Mouse (Mus musculus): ENCODE measurements around the gene Fgfr2. TPM values are rescaled to one million over a fixed set of nuclear protein-coding genes. Genes with fewer than 3 reads are reported as not detected.
A peak's percentile ranks its signal among the peaks of the same experiment; 100 is the strongest.

Fgfr2 gene
- polyA plus RNA-seq, 1 experiment from 2014 or later = 34.1 TPM

GRCm38 (mm10) chr7:132768498-132769344, 354.4 kb downstream of the Fgfr2 start:
- H3K9me3 ChIP-seq (replicated peaks) = no peaks in the 10 kb centered on the region
- ATAC-seq (ENCODE audit: insufficient number of reproducible peaks, low FRiP score) = no peak

GRCm38 (mm10) chr7:132767999-132768370, 355.2 kb downstream of the Fgfr2 start:
- peaks cover 3% of the 10 kb centered on the region; the same call in 1 of the 2 replicates for H3K36me3 ChIP-seq
- no peak for ATAC-seq (ENCODE audit: insufficient number of reproducible peaks, low FRiP score)
- H3K9ac ChIP-seq = no peak overlapping the region
- H3K27ac ChIP-seq (ENCODE audit: poor library complexity, severe bottlenecking) = no peak overlapping the region
- H3K9me3 ChIP-seq (replicated peaks) = no peaks in the 10 kb centered on the region
- 82% methylated on average over 4 of the region's 4 CpGs for WGBS
- no peak overlapping the region for H3K4me2 ChIP-seq
- peaks cover 31% of the 10 kb centered on the region for H3K4me1 ChIP-seq (replicated peaks)
- no peaks in the 10 kb centered on the region for H3K27me3 ChIP-seq (replicated peaks)
- no peak overlapping the region for H3K4me3 ChIP-seq

More at GRCm38 (mm10) chr7:132768498-132769344, 354.4 kb downstream of the Fgfr2 start:
- Histone ChIP-seq H3K36me3 (peaks cover 3% of the 10 kb centered on the region; the same call in 1 of the 2 replicates), H3K27ac (ENCODE audit: poor library complexity, severe bottlenecking) (no peak overlapping the region), H3K4me3 (no peak overlapping the region), H3K27me3 (replicated peaks) (no peaks in the 10 kb centered on the region), H3K9ac (no peak overlapping the region), H3K4me2 (no peak overlapping the region), H3K4me1 (replicated peaks) (peaks cover 27% of the 10 kb centered on the region)
- 76% methylated on average over 12 of the region's 12 CpGs for WGBS

DNA sequence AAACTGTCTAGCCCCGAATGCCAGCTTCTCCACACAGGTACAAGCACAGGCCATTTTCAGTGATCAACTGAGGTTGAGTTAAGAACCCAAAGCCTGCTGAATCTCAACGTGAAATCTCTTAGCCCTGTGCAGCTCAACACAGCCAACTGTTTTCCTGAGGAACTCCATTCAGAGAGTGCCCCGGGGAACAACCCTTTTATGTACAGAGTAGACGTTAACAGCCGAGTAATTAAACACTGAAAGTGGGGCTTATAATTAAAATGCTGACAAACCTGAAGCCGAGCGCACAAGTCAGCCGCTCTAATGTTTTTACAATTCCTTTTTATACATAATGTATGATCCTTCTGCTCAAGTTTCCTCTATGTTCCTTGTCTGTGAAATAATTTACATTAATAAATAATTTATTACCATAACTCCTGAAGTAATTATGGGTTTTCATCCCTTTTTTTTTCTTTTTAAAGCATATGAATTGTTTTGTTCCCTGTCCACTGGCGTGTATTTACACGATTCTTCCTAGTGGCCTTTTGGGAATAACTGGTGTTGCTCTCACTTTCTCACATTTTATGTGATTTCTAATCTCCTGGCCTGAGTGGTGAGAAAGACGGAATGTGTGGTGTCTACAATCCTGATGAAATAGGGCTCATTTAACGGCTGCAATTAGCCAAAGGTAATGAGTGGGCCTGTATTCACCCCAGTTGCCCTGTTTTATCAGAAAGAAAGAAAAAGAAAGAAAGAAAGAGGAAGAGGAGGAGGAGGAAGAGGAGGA, 355.7 kb downstream of the Fgfr2 start:
- H3K4me2 ChIP-seq = no peak overlapping the region
- no peaks in the 10 kb centered on the region for H3K9me3 ChIP-seq (replicated peaks)
- H3K27ac ChIP-seq (ENCODE audit: poor library complexity, severe bottlenecking) = no peak overlapping the region
- no peak overlapping the region for H3K4me3 ChIP-seq
- H3K9ac ChIP-seq = no peak overlapping the region
- WGBS = 82% methylated on average over 12 of the region's 12 CpGs
- H3K36me3 ChIP-seq = peaks cover 3% of the 10 kb centered on the region; the same call in 1 of the 2 replicates
- H3K4me1 ChIP-seq (replicated peaks) = peaks cover 32% of the 10 kb centered on the region
- no peaks in the 10 kb centered on the region for H3K27me3 ChIP-seq (replicated peaks)
- ATAC-seq (ENCODE audit: insufficient number of reproducible peaks, low FRiP score) = no peak

GRCm38 (mm10) chr7:132766235-132766871, 356.8 kb downstream of the Fgfr2 start:
- H3K27ac ChIP-seq (ENCODE audit: poor library complexity, severe bottlenecking) = 0 out of 2 replicates have a peak overlapping the region, but pooled peaks have one; percentile 44
- H3K36me3 ChIP-seq = peaks cover 3% of the 10 kb centered on the region; the same call in 1 of the 2 replicates

DNA sequence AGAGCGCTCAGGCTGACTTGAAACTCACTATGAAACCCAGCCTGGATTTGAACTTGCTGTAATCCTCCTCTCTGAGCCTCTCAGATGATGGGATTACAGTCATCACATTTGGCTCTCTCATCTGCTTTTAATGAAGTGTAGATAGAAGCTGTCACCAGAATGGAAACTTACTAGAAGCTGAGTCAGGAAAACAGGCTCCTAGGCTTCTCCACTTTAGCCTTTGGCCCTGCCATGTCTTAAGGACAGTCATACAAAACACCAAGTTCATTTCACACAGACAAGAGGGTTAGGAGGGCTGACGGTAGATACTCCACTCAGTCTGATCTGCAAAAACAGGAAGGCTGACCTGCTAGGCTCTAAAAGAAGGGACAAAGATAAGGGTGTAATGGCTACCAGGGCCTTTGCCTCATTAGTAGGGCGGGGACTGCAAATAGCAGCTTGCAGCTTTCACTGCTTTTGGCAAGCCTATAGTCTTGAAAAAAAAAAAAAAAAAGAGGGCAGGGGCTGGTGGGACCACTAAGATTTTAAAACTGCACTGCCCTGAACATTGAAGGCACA, 357.4 kb downstream of the Fgfr2 start:
- H3K36me3 ChIP-seq = peaks cover 3% of the 10 kb centered on the region; the same call in 1 of the 2 replicates
- H3K9ac ChIP-seq = no peak overlapping the region
- H3K4me2 ChIP-seq = no peak overlapping the region
- H3K27me3 ChIP-seq (replicated peaks) = no peaks in the 10 kb centered on the region
- no peak overlapping the region for H3K4me3 ChIP-seq
- no peaks in the 10 kb centered on the region for H3K9me3 ChIP-seq (replicated peaks)
- ATAC-seq (ENCODE audit: insufficient number of reproducible peaks, low FRiP score) = 0 out of 2 replicates have a peak, but pooled peaks have one; percentile 26
- H3K27ac ChIP-seq (ENCODE audit: poor library complexity, severe bottlenecking) = 0 out of 2 replicates have a peak overlapping the region, but pooled peaks have one; percentile 44
- WGBS = 53% methylated on average over 3 of the region's 3 CpGs
- peaks cover 32% of the 10 kb centered on the region for H3K4me1 ChIP-seq (replicated peaks)

More at GRCm38 (mm10) chr7:132766235-132766871, 356.8 kb downstream of the Fgfr2 start:
- H3K9me3 ChIP-seq (replicated peaks) = no peaks in the 10 kb centered on the region
- H3K4me3 ChIP-seq = no peak overlapping the region
- 49% methylated on average over 11 of the region's 11 CpGs for WGBS
- peaks cover 32% of the 10 kb centered on the region for H3K4me1 ChIP-seq (replicated peaks)
- no peaks in the 10 kb centered on the region for H3K27me3 ChIP-seq (replicated peaks)
- ATAC-seq (ENCODE audit: insufficient number of reproducible peaks, low FRiP score) = no peak
- H3K4me2 ChIP-seq = no peak overlapping the region
- H3K9ac ChIP-seq = no peak overlapping the region

DNA sequence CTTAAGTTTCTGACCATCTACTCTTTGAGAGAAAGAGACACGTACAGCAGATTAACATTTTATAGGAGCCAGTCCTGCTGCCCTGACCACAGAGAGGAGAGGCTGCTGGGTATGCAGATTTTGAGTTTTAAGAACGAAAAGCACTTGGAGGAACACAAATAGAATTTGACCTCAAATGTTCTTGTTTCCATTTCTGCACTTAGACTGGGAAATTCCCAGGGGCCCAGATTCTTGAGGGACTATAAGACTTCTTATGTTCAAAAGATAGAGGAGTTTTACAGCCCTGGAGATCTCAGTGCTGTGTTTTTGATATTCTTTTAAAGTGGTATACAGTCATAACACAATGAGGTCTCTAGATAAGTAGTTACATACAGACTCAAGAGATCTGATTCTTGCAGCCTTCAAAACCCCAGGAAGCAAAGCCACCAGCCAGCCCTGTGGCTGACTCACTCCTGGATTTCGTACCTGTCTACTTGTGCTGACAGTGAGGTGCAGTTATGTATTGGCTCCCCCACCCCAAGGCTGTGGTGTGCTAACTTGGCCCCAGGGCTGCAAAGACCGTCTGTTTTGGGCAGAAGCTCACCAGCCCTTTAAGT, 358.2 kb downstream of the Fgfr2 start:
- no peak overlapping the region for H3K4me2 ChIP-seq
- WGBS = 62% methylated on average over 4 of the region's 4 CpGs
- peaks cover 32% of the 10 kb centered on the region for H3K4me1 ChIP-seq (replicated peaks)
- H3K9ac ChIP-seq = no peak overlapping the region
- H3K27ac ChIP-seq (ENCODE audit: poor library complexity, severe bottlenecking) = no peak overlapping the region
- no peak overlapping the region for H3K4me3 ChIP-seq
- no peaks in the 10 kb centered on the region for H3K9me3 ChIP-seq (replicated peaks)
- H3K36me3 ChIP-seq = peaks cover 4% of the 10 kb centered on the region
- no peak for ATAC-seq (ENCODE audit: insufficient number of reproducible peaks, low FRiP score)
- no peaks in the 10 kb centered on the region for H3K27me3 ChIP-seq (replicated peaks)

DNA sequence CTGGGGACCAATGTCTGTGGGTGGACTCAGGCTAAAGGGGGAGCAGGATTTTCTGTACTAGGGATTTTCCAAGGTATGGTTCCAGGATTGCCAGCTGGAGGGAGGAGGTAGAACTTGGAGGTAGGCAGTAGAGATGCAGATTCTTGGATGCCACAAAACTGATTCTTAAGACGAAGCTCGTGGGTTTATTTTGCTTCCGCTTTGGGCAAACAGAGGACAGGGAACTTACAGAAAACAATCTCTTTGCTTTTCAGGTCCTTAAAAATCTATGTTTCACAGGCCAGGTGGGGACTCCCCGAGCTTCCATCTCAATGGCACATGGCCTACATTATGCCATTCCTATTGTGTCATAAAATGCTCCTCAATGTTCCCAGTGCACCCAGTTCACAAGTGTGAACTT, 358.8 kb downstream of the Fgfr2 start:
- H3K27ac ChIP-seq (ENCODE audit: poor library complexity, severe bottlenecking) = no peak overlapping the region
- H3K9me3 ChIP-seq (replicated peaks) = no peaks in the 10 kb centered on the region
- H3K4me1 ChIP-seq (replicated peaks) = peaks cover 32% of the 10 kb centered on the region
- 90% methylated on average over 4 of the region's 4 CpGs for WGBS
- H3K9ac ChIP-seq = no peak overlapping the region
- H3K36me3 ChIP-seq = peaks cover 11% of the 10 kb centered on the region
- no peak overlapping the region for H3K4me2 ChIP-seq
- no peak overlapping the region for H3K4me3 ChIP-seq
- no peaks in the 10 kb centered on the region for H3K27me3 ChIP-seq (replicated peaks)
- ATAC-seq (ENCODE audit: insufficient number of reproducible peaks, low FRiP score) = no peak

GRCm38 (mm10) chr7:132763911-132764310, 359.2 kb downstream of the Fgfr2 start:
- 84% methylated on average over 5 of the region's 5 CpGs for WGBS
- H3K4me2 ChIP-seq = no peak overlapping the region
- no peak for ATAC-seq (ENCODE audit: insufficient number of reproducible peaks, low FRiP score)
- peaks cover 14% of the 10 kb centered on the region for H3K36me3 ChIP-seq
- no peaks in the 10 kb centered on the region for H3K9me3 ChIP-seq (replicated peaks)
- peaks cover 32% of the 10 kb centered on the region for H3K4me1 ChIP-seq (replicated peaks)
- H3K27ac ChIP-seq (ENCODE audit: poor library complexity, severe bottlenecking) = no peak overlapping the region
- H3K9ac ChIP-seq = no peak overlapping the region
- no peak overlapping the region for H3K4me3 ChIP-seq
- H3K27me3 ChIP-seq (replicated peaks) = no peaks in the 10 kb centered on the region

- Histone ChIP-seq H3K4me3 (no peak overlapping the region), H3K36me3 (peaks cover 20% of the 10 kb centered on the region), H3K4me1 (replicated peaks) (peaks cover 32% of the 10 kb centered on the region), H3K4me2 (no peak overlapping the region), H3K27ac (ENCODE audit: poor library complexity, severe bottlenecking) (no peak overlapping the region), H3K9me3 (replicated peaks) (no peaks in the 10 kb centered on the region), H3K9ac (no peak overlapping the region), H3K27me3 (replicated peaks) (no peaks in the 10 kb centered on the region)
- 87% methylated on average over 6 of the region's 6 CpGs for WGBS
- ATAC-seq (ENCODE audit: insufficient number of reproducible peaks, low FRiP score) = no peak
Observed at GRCm38 (mm10) chr7:132763351-132763750, 359.8 kb downstream of the Fgfr2 start.

GRCm38 (mm10) chr7:132761409-132761808, 361.7 kb downstream of the Fgfr2 start:
- ATAC-seq (ENCODE audit: insufficient number of reproducible peaks, low FRiP score) = no peak
- WGBS = 82% methylated on average over 2 of the region's 2 CpGs
- Histone ChIP-seq H3K27ac (ENCODE audit: poor library complexity, severe bottlenecking) (no peak overlapping the region), H3K4me2 (no peak overlapping the region), H3K4me3 (no peak overlapping the region), H3K9me3 (replicated peaks) (no peaks in the 10 kb centered on the region), H3K27me3 (replicated peaks) (no peaks in the 10 kb centered on the region), H3K4me1 (replicated peaks) (peaks cover 25% of the 10 kb centered on the region), H3K36me3 (peaks cover 30% of the 10 kb centered on the region), H3K9ac (no peak overlapping the region)
